Mouse (Mus musculus) layer of hippocampus, postnatal 25 days (tissue): Measurements from ENCODE around the gene Syn3. TPM values are rescaled to one million over a fixed set of nuclear protein-coding genes. Genes with fewer than 3 reads are reported as not detected.

Experiments used
- DNase-seq, 2 experiments: peaks; one replicate each; pipeline ENCODE4 v3.0.0; 2022; ENCODE audit warnings: mixed read lengths in 2 of 2, low spot score in 1 of 2; ENCODE audit errors: extremely low spot score in 1 of 2
- total RNA-seq, 2 experiments: library from RNA; stranded (reverse); gene quantifications; 2 replicates each; pipeline ENCODE4 v1.2.3; 2021

Syn3 gene
- total RNA-seq, 2 experiments from 2014 or later: 19.5 to 23.8 TPM

GRCm38 (mm10) chr10:86320204-86320603 lies 178.5 kb downstream of the Syn3 start:
- no peak for DNase-seq

GRCm38 (mm10) chr10:86319526-86319925 lies 179.2 kb downstream of the Syn3 start:
- no peak for DNase-seq

- no peak for DNase-seq
Measured at GRCm38 (mm10) chr10:86318552-86319140, 180.1 kb downstream of the Syn3 start.

- no peak for DNase-seq
Measured at GRCm38 (mm10) chr10:86317633-86318032, 181.1 kb downstream of the Syn3 start.

GRCm38 (mm10) chr10:86315513-86315912 lies 183.2 kb downstream of the Syn3 start:
- no peak for DNase-seq

GRCm38 (mm10) chr10:86313448-86313847 lies 185.2 kb downstream of the Syn3 start:
- DNase-seq: no peak

- no peak for DNase-seq
Measured at GRCm38 (mm10) chr10:86312976-86313375, 185.7 kb downstream of the Syn3 start.

GRCm38 (mm10) chr10:86310527-86310926 lies 188.2 kb downstream of the Syn3 start:
- no peak for DNase-seq

GRCm38 (mm10) chr10:86307235-86307634 lies 191.5 kb downstream of the Syn3 start:
- no peak for DNase-seq

- DNase-seq: no peak
Measured at GRCm38 (mm10) chr10:86304583-86304982, 194.1 kb downstream of the Syn3 start.

GRCm38 (mm10) chr10:86303495-86303876 lies 195.2 kb downstream of the Syn3 start:
- DNase-seq: no peak

GRCm38 (mm10) chr10:86302761-86303494 lies 195.8 kb downstream of the Syn3 start:
- peak; percentile 54 to 57 for DNase-seq

GRCm38 (mm10) chr10:86302318-86302648 lies 196.4 kb downstream of the Syn3 start:
- no peak for DNase-seq

- DNase-seq: no peak
Measured at GRCm38 (mm10) chr10:86301593-86302317, 196.9 kb downstream of the Syn3 start.

- no peak for DNase-seq
Measured at GRCm38 (mm10) chr10:86301117-86301490, 197.6 kb downstream of the Syn3 start.

- DNase-seq: peak; percentile 40 to 56
Measured at GRCm38 (mm10) chr10:86300293-86301116, 198.2 kb downstream of the Syn3 start, which contains the start of gene Timp3. Gene Timp3 (plus strand): TSS chr10:86300372.

- no peak for DNase-seq
Measured at GRCm38 (mm10) chr10:86299795-86300194, 198.9 kb downstream of the Syn3 start.

- DNase-seq: no peak
Measured at GRCm38 (mm10) chr10:86298326-86298725, 200.4 kb downstream of the Syn3 start.

GRCm38 (mm10) chr10:86297307-86297706 lies 201.4 kb downstream of the Syn3 start:
- no peak for DNase-seq

GRCm38 (mm10) chr10:86296111-86296510 lies 202.6 kb downstream of the Syn3 start:
- DNase-seq: peak; percentile 75 to 80
